Mouse (Mus musculus) hindbrain, embryonic 14.5 days (tissue): ENCODE measurements around the gene Otoa. TPM values are rescaled to one million over a fixed set of nuclear protein-coding genes. Genes with fewer than 3 reads are reported as not detected.
A peak's percentile ranks its signal among the peaks of the same experiment; 100 is the strongest.

Source experiments
- ATAC-seq: fragments of 200-750 bp; cut with Nextera tagmentation; 2 replicates; pipeline ENCODE4 v1.8.0; 2017; ENCODE audit warnings: moderate number of reproducible peaks, mild to moderate bottlenecking, moderate TSS enrichment, moderate library complexity; ENCODE audit not compliant: low FRiP score
- DNase-seq: peaks from one replicate; pipeline ENCODE4 v3.0.0-alpha.2; 2015; ENCODE audit warnings: low spot score
- H3K27ac ChIP-seq: fragments of 300-500 bp; sonication (generic); 2 replicates; pipeline ENCODE4 v1.5.1; 2014; ENCODE audit warnings: mild to moderate bottlenecking, moderate library complexity
- H3K27me3 ChIP-seq: fragments of 300-500 bp; sonication (generic); 2 replicates; pipeline ENCODE4 v1.6.1; 2014; ENCODE audit warnings: mild to moderate bottlenecking, low read length, mixed read lengths; ENCODE audit not compliant: control insufficient read depth, insufficient read depth
- H3K36me3 ChIP-seq: fragments of 300-500 bp; sonication (generic); replicated peaks from 2 replicates; pipeline ENCODE4 v1.6.1; 2014; ENCODE audit not compliant: control insufficient read depth, insufficient read depth
- H3K4me1 ChIP-seq: fragments of 300-500 bp; sonication (generic); replicated peaks from 2 replicates; pipeline ENCODE4 v1.6.1; 2014; ENCODE audit warnings: antibody characterized with exemption, low read length, mixed read lengths; ENCODE audit not compliant: control insufficient read depth, insufficient read depth
- H3K4me2 ChIP-seq: fragments of 300-500 bp; sonication (generic); replicated peaks from 2 replicates; pipeline ENCODE4 v1.6.1; 2014; ENCODE audit warnings: mild to moderate bottlenecking, moderate library complexity
- H3K4me3 ChIP-seq: fragments of 300-500 bp; sonication (generic); replicated peaks from 2 replicates; pipeline ENCODE4 v1.5.1; 2014; ENCODE audit warnings: mild to moderate bottlenecking, low read length
- H3K9ac ChIP-seq: fragments of 300-500 bp; sonication (generic); 2 replicates; pipeline ENCODE4 v1.6.1; 2014
- H3K9me3 ChIP-seq: fragments of 300-500 bp; sonication (generic); 2 replicates; pipeline ENCODE4 v1.6.1; 2016; ENCODE audit warnings: low read length; ENCODE audit not compliant: control insufficient read depth
- WGBS: fragments of 180-500 bp; shearing (Covaris S2); extraction: QIAGEN DNeasy Blood & Tissue Kit; methylation state at CpG from one replicate; pipeline ENCODE4 v1.1.7; 2014; 5-methylcytosine and 5-hydroxymethylcytosine counted together
- polyA plus RNA-seq: library from polyadenylated mRNA; unstranded; fragments of >200 nt; fragmentation: Nextera tagmentation; extraction: Ambion mirVana; gene quantifications from 2 replicates; pipeline ENCODE4 v1.2.1, GENCODE M21; 2014

Gene Otoa
- 0.07 and 0.20 TPM in 2 replicates for polyA plus RNA-seq

GRCm38 (mm10) chr7:121081350-121081749, at the start of gene Otoa:
Gene Otoa, plus strand, starts transcription at chr7:121081650.
- WGBS, result 89% methylated on average over 4 of the region's 4 CpGs
- no peak within 1 kb of the TSS for H3K4me3 ChIP-seq
- DNase-seq, result no peak

GRCm38 (mm10) chr7:121033856-121034652, 47.4 kb upstream of the Otoa start, which contains the start of gene Mettl9:
Gene Mettl9, plus strand, starts transcription at chr7:121034445.
- Histone ChIP-seq H3K4me1 (peaks cover 23% of the 10 kb centered on the region), H3K9ac (peak within 1 kb of the TSS; percentile 99), H3K27me3 (0 out of 2 replicates have a peak, but pooled peaks cover 3% of the 10 kb centered on the region), H3K4me2 (peak within 1 kb of the TSS; percentile 79), H3K36me3 (no peaks in the 10 kb centered on the region), H3K27ac (peak within 1 kb of the TSS; percentile 99), H3K9me3 (no peaks in the 10 kb centered on the region), H3K4me3 (peak within 1 kb of the TSS; percentile 99)
- DNase-seq (peak; percentile 96), ATAC-seq (peak; percentile 98)
- WGBS, result 2% methylated on average over 41 of the region's 43 CpGs

More at GRCm38 (mm10) chr7:121081350-121081749, at the start of gene Otoa:
- H3K27ac ChIP-seq, result no peak within 1 kb of the TSS
- ATAC-seq, result no peak
- no peaks in the 10 kb centered on the region for H3K27me3 ChIP-seq
- H3K9me3 ChIP-seq, result no peaks in the 10 kb centered on the region
- no peak within 1 kb of the TSS for H3K4me2 ChIP-seq
- peaks cover 22% of the 10 kb centered on the region for H3K36me3 ChIP-seq
- 0 out of 2 replicates have a peak, but pooled peaks cover 9% of the 10 kb centered on the region for H3K4me1 ChIP-seq
- H3K9ac ChIP-seq, result no peak within 1 kb of the TSS

GRCm38 (mm10) chr7:121034701-121035141, 46.7 kb upstream of the Otoa start:
- Histone ChIP-seq H3K27ac (peak overlapping the region; percentile 99), H3K4me3 (peak overlapping the region; percentile 99), H3K9me3 (no peaks in the 10 kb centered on the region), H3K4me1 (peaks cover 23% of the 10 kb centered on the region), H3K4me2 (peak overlapping the region; percentile 79), H3K9ac (peak overlapping the region; percentile 99), H3K27me3 (0 out of 2 replicates have a peak, but pooled peaks cover 3% of the 10 kb centered on the region), H3K36me3 (no peaks in the 10 kb centered on the region)
- DNase-seq (peak; percentile 56), ATAC-seq (peak; percentile 82)
- 1% methylated on average over 53 of the region's 63 CpGs for WGBS

- WGBS, result 1% methylated on average over 24 of the region's 24 CpGs
- Histone ChIP-seq H3K9ac (peak overlapping the region; percentile 99), H3K27ac (peak overlapping the region; percentile 99), H3K27me3 (0 out of 2 replicates have a peak, but pooled peaks cover 3% of the 10 kb centered on the region), H3K4me2 (peak overlapping the region; percentile 79), H3K4me3 (peak overlapping the region; percentile 99), H3K36me3 (no peaks in the 10 kb centered on the region), H3K9me3 (no peaks in the 10 kb centered on the region), H3K4me1 (peaks cover 23% of the 10 kb centered on the region)
- ATAC-seq (peak; percentile 18), DNase-seq (peak; percentile 62)
Measured at GRCm38 (mm10) chr7:121035161-121035721, 46.2 kb upstream of the Otoa start.

GRCm38 (mm10) chr7:121040595-121040994, 40.9 kb upstream of the Otoa start:
- Histone ChIP-seq H3K9ac (no peak overlapping the region), H3K27me3 (no peaks in the 10 kb centered on the region), H3K4me1 (peaks cover 26% of the 10 kb centered on the region), H3K27ac (no peak overlapping the region), H3K4me3 (no peak overlapping the region), H3K36me3 (no peaks in the 10 kb centered on the region), H3K4me2 (no peak overlapping the region), H3K9me3 (no peaks in the 10 kb centered on the region)
- 97% methylated on average over 4 of the region's 4 CpGs for WGBS
- ATAC-seq, result no peak
- DNase-seq, result no peak

GRCm38 (mm10) chr7:121041989-121042388, 39.5 kb upstream of the Otoa start:
- Histone ChIP-seq H3K9me3 (no peaks in the 10 kb centered on the region), H3K9ac (no peak overlapping the region), H3K4me3 (no peak overlapping the region), H3K4me1 (peaks cover 14% of the 10 kb centered on the region), H3K4me2 (no peak overlapping the region), H3K27me3 (no peaks in the 10 kb centered on the region), H3K27ac (no peak overlapping the region), H3K36me3 (no peaks in the 10 kb centered on the region)
- no peak for DNase-seq
- no peak for ATAC-seq
- WGBS, result 81% methylated on average over 1 of the region's 1 CpGs

GRCm38 (mm10) chr7:121043004-121043403, 38.4 kb upstream of the Otoa start:
- Histone ChIP-seq H3K27ac (no peak overlapping the region), H3K9ac (no peak overlapping the region), H3K36me3 (peaks cover 1% of the 10 kb centered on the region; the same call in 1 of the 2 replicates), H3K4me2 (no peak overlapping the region), H3K4me1 (peaks cover 4% of the 10 kb centered on the region; the same call in 1 of the 2 replicates), H3K27me3 (no peaks in the 10 kb centered on the region), H3K9me3 (no peaks in the 10 kb centered on the region), H3K4me3 (no peak overlapping the region)
- DNase-seq, result no peak
- no peak for ATAC-seq
- WGBS, result over 99% methylated on average over 3 of the region's 3 CpGs

- Histone ChIP-seq H3K9me3 (no peaks in the 10 kb centered on the region), H3K4me1 (peaks cover 3% of the 10 kb centered on the region; the same call in 1 of the 2 replicates), H3K9ac (no peak overlapping the region), H3K4me3 (no peak overlapping the region), H3K36me3 (peaks cover 5% of the 10 kb centered on the region), H3K27me3 (no peaks in the 10 kb centered on the region), H3K27ac (no peak overlapping the region), H3K4me2 (no peak overlapping the region)
- ATAC-seq, result no peak
- DNase-seq, result no peak
- whole genome bisulfite sequencing, result 95% methylated on average over 1 of the region's 1 CpGs
Measured at GRCm38 (mm10) chr7:121043510-121043909, 37.9 kb upstream of the Otoa start.

- ATAC-seq (no peak), DNase-seq (no peak)
- WGBS, result 84% methylated on average over 1 of the region's 1 CpGs
- Histone ChIP-seq H3K4me3 (no peak overlapping the region), H3K4me2 (no peak overlapping the region), H3K9ac (no peak overlapping the region), H3K27ac (no peak overlapping the region), H3K27me3 (no peaks in the 10 kb centered on the region), H3K36me3 (peaks cover 7% of the 10 kb centered on the region), H3K4me1 (peaks cover 3% of the 10 kb centered on the region; the same call in 1 of the 2 replicates), H3K9me3 (no peaks in the 10 kb centered on the region)
Measured at GRCm38 (mm10) chr7:121044251-121044650, 37.2 kb upstream of the Otoa start.
